Mouse (Mus musculus): Measurements from ENCODE around the gene Dhh.

The Dhh gene

GRCm38 (mm10) chr15:98914903-98915302, 16.6 kb upstream of the Dhh start:
- no peak for DNase-seq

GRCm38 (mm10) chr15:98904692-98905091, 6.4 kb upstream of the Dhh start:
- DNase-seq = peak; percentile 49

- no peak for DNase-seq
Measured at GRCm38 (mm10) chr15:98902600-98902999, 4.3 kb upstream of the Dhh start.

GRCm38 (mm10) chr15:98901530-98901929, 3.2 kb upstream of the Dhh start:
- no peak for DNase-seq

- DNase-seq = no peak
Measured at GRCm38 (mm10) chr15:98897495-98897894, 845 bp downstream of the Dhh start.

- no peak for DNase-seq
Measured at GRCm38 (mm10) chr15:98895635-98896589, 2.4 kb downstream of the Dhh start.

- no peak for DNase-seq
Measured at GRCm38 (mm10) chr15:98894746-98895634, 3.4 kb downstream of the Dhh start.

GRCm38 (mm10) chr15:98893940-98894745, 4.2 kb downstream of the Dhh start, which contains the start of gene Rhebl1:
Rhebl1 (minus strand) TSS chr15:98894540.
- peak; percentile 20 for DNase-seq

GRCm38 (mm10) chr15:98893036-98893435, 5.3 kb downstream of the Dhh start:
- DNase-seq = no peak

GRCm38 (mm10) chr15:98891907-98892606, 6.3 kb downstream of the Dhh start:
- peak; percentile 52 for DNase-seq

- no peak for DNase-seq
Measured at GRCm38 (mm10) chr15:98891198-98891742, 7.1 kb downstream of the Dhh start.

- no peak for DNase-seq
Measured at GRCm38 (mm10) chr15:98887526-98887925, 10.8 kb downstream of the Dhh start.

- DNase-seq = no peak
Measured at GRCm38 (mm10) chr15:98886667-98887387, 11.5 kb downstream of the Dhh start.

- no peak for DNase-seq
Measured at GRCm38 (mm10) chr15:98884106-98884505, 14.2 kb downstream of the Dhh start.

- DNase-seq = no peak
Measured at GRCm38 (mm10) chr15:98883661-98884060, 14.7 kb downstream of the Dhh start.

GRCm38 (mm10) chr15:98881656-98882008, 16.7 kb downstream of the Dhh start:
- DNase-seq = no peak

GRCm38 (mm10) chr15:98880978-98881655, 17.2 kb downstream of the Dhh start:
- peak; percentile 92 for DNase-seq

- DNase-seq = peak; percentile 67
Measured at GRCm38 (mm10) chr15:98877331-98877730, 21.0 kb downstream of the Dhh start.

GRCm38 (mm10) chr15:98871916-98872888, 26.1 kb downstream of the Dhh start:
- peak; percentile 93 for DNase-seq

Measured in thymus, postnatal 25 days (tissue).